8 mouse cellular contexts compared by ENCODE assay signal in the genomic region with DNA sequence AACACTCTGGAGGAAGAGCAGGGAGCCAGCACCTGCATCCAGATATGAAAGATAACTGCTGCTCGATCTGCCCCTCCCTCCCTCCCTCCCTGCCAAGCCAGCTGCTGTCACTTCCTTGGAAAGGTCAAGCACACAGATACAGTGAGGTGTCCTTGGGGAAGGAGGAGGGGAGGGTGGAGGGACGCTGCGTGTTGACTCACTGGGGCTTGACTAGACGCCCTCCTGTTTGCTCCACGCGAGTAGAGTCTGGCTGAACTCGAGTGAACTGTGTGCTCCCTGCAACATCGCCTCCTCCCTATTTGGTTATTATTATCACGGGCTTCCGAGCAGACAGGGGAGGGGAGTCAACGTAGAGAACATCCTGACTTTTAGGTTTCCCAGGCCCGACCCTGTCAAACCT.
A peak's percentile ranks its signal among the peaks of the same experiment; 100 is the strongest.
DNase-seq lines count a peak whose midpoint lies in the region; ATAC-seq lines count a peak whose summit lies in the region.

No protein-coding gene starts in this region.

- no peaks in the 10 kb centered on the region for H3K36me3 ChIP-seq in liver, embryonic 15.5 days (replicated peaks)
- no peaks in the 10 kb centered on the region for H3K36me3 ChIP-seq in liver, embryonic 12.5 days
- H3K36me3 ChIP-seq in heart, embryonic 12.5 days, result no peaks in the 10 kb centered on the region

- peak; percentile 55 for ATAC-seq in liver, embryonic 15.5 days (ENCODE audit: insufficient read depth)
- ATAC-seq in liver, embryonic 12.5 days, result no peak; the same call in 1 of the 2 replicates
- ATAC-seq in heart, embryonic 12.5 days (ENCODE audit: insufficient number of reproducible peaks, low FRiP score), result peak; percentile 35; the same call in 1 of the 2 replicates

- H3K4me3 ChIP-seq in liver, embryonic 15.5 days (replicated peaks), result no peak overlapping the region
- H3K4me3 ChIP-seq in liver, embryonic 12.5 days, result no peak overlapping the region
- H3K4me3 ChIP-seq in heart, embryonic 12.5 days, result no peak overlapping the region

- peaks cover 11% of the 10 kb centered on the region; the same call in 1 of the 2 replicates for H3K4me1 ChIP-seq in liver, embryonic 15.5 days (replicated peaks)
- H3K4me1 ChIP-seq in liver, embryonic 12.5 days, result peaks cover 10% of the 10 kb centered on the region; the same call in 1 of the 2 replicates
- peaks cover 43% of the 10 kb centered on the region for H3K4me1 ChIP-seq in heart, embryonic 12.5 days (replicated peaks)

- no peaks in the 10 kb centered on the region for H3K27me3 ChIP-seq in liver, embryonic 15.5 days
- no peaks in the 10 kb centered on the region; the same call in 1 of the 2 replicates for H3K27me3 ChIP-seq in liver, embryonic 12.5 days (replicated peaks)
- no peaks in the 10 kb centered on the region for H3K27me3 ChIP-seq in heart, embryonic 12.5 days (replicated peaks)

- H3K9ac ChIP-seq in liver, embryonic 15.5 days, result no peak overlapping the region
- no peak overlapping the region for H3K9ac ChIP-seq in liver, embryonic 12.5 days
- peak overlapping the region; percentile 0; the same call in 1 of the 2 replicates for H3K9ac ChIP-seq in heart, embryonic 12.5 days

- no peaks in the 10 kb centered on the region for H3K9me3 ChIP-seq in liver, embryonic 15.5 days (replicated peaks)
- H3K9me3 ChIP-seq in liver, embryonic 12.5 days (replicated peaks), result no peaks in the 10 kb centered on the region
- no peaks in the 10 kb centered on the region for H3K9me3 ChIP-seq in heart, embryonic 12.5 days (replicated peaks)

- DNase-seq in adrenal gland, postnatal 25 days, result peak; percentile 73
- DNase-seq in retina, embryonic 14.5 days (ENCODE audit: low spot score), result peak; percentile 41
- DNase-seq in cerebellum, adult 9-10 months, result no peak
- no peak for DNase-seq in thymus, postnatal 10 days (ENCODE audit: low spot score in 2 of 2)
- no peak for DNase-seq in right cerebral cortex, adult 2 months (ENCODE audit: low spot score in 2 of 2)

- H3K4me2 ChIP-seq in liver, embryonic 15.5 days, result no peak overlapping the region
- no peak overlapping the region for H3K4me2 ChIP-seq in liver, embryonic 12.5 days
- H3K4me2 ChIP-seq in heart, embryonic 12.5 days, result peak overlapping the region; percentile 19

- H3K27ac ChIP-seq in liver, embryonic 15.5 days (replicated peaks), result no peak overlapping the region
- no peak overlapping the region for H3K27ac ChIP-seq in liver, embryonic 12.5 days
- no peak overlapping the region for H3K27ac ChIP-seq in heart, embryonic 12.5 days (ENCODE audit: poor library complexity, severe bottlenecking)

- 45% methylated on average over 12 of the region's 12 CpGs for WGBS in liver, embryonic 15.5 days (ENCODE audit: insufficient replicate concordance)
- 38% methylated on average over 12 of the region's 12 CpGs for WGBS in liver, embryonic 12.5 days (ENCODE audit: insufficient replicate concordance)
- WGBS in heart, embryonic 12.5 days, result 9% methylated on average over 12 of the region's 12 CpGs

Comparison
In these comparisons a context has a peak if more than half of its experiments do, and no peak if none do; other contexts are left out.
1. DNase-seq: peak in adrenal gland, postnatal 25 days (single experiment) and retina, embryonic 14.5 days (single experiment); none in cerebellum, adult 9-10 months (single experiment), thymus, postnatal 10 days (0 of 2) and right cerebral cortex, adult 2 months (0 of 2).